Mouse (Mus musculus): ENCODE measurements around the gene Cnpy3.

DNA sequence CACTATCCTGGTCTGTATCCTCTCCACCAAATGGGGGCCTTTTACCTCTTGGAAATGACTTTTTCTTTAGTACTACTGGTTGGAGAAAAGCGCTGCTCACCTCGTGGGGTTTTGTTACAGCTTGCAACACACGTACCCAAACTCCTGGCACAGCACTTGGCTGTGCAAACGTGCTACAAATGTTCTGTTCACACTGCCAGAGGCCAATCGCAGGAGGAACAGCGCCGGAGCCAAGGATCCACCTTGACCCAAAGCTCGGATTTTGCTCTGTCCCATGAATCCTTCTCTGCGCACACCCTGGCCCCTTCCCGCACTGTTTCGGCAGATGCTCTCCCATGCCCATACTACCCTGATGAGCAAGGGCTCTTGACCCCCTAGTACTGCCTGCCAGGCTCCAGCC, 23.5 kb downstream of the Cnpy3 start:
- TF ChIP-seq CTCF (IDR thresholded peaks at IDR 0.05) (no peak), EP300 (IDR thresholded peaks at IDR 0.05; ENCODE audit: insufficient read depth, low read depth, low read length) (no peak), POLR2A (IDR thresholded peaks at IDR 0.05; ENCODE audit: insufficient read depth, low read depth, low read length) (no peak)

All from heart, adult 2 months (tissue).